Mouse (Mus musculus) ovary, adult 18-20 months (tissue): ENCODE data around the gene Tac1.
"Not testable (repeated sequence)": the region's sequence is repeated elsewhere in the genome, so short reads cannot be mapped to it uniquely, and the experiment has no call there.

Experiments
- DNase-seq: peaks from one replicate; pipeline ENCODE4 v3.0.0; 2022; ENCODE audit warnings: low spot score, mixed read lengths

Gene Tac1

GRCm38 (mm10) chr6:7554829-7555391, at the start of gene Tac1:
Gene Tac1 (plus strand): TSS chr6:7554879.
- DNase-seq, result no peak

GRCm38 (mm10) chr6:7543511-7543910, 11.2 kb upstream of the Tac1 start:
- not testable (repeated sequence) for DNase-seq

- no peak for DNase-seq
Observed at GRCm38 (mm10) chr6:7555688-7556476, 1.2 kb downstream of the Tac1 start.

GRCm38 (mm10) chr6:7558164-7558563, 3.5 kb downstream of the Tac1 start:
- DNase-seq, result no peak

- DNase-seq, result no peak
Observed at GRCm38 (mm10) chr6:7562524-7562923, 7.8 kb downstream of the Tac1 start.

- no peak for DNase-seq
Observed at GRCm38 (mm10) chr6:7564537-7564936, 9.9 kb downstream of the Tac1 start.

- DNase-seq, result no peak
Observed at GRCm38 (mm10) chr6:7571144-7571543, 16.5 kb downstream of the Tac1 start.

- no peak for DNase-seq
Observed at GRCm38 (mm10) chr6:7578031-7578430, 23.4 kb downstream of the Tac1 start.

- DNase-seq, result no peak
Observed at GRCm38 (mm10) chr6:7594445-7594844, 39.8 kb downstream of the Tac1 start.

GRCm38 (mm10) chr6:7598416-7598815, 43.7 kb downstream of the Tac1 start:
- DNase-seq, result no peak

GRCm38 (mm10) chr6:7600228-7600627, 45.5 kb downstream of the Tac1 start:
- DNase-seq, result no peak

GRCm38 (mm10) chr6:7601353-7602094, 46.8 kb downstream of the Tac1 start:
- no peak for DNase-seq

- DNase-seq, result not testable (repeated sequence)
Observed at GRCm38 (mm10) chr6:7613676-7614075, 59.0 kb downstream of the Tac1 start.
